Mouse (Mus musculus): ENCODE measurements around the gene Tmbim6. TPM values are rescaled to one million over a fixed set of nuclear protein-coding genes. Genes with fewer than 3 reads are reported as not detected.
"Not testable (repeated sequence)": the region's sequence is repeated elsewhere in the genome, so short reads cannot be mapped to it uniquely, and the experiment has no call there.

The Tmbim6 gene
- polyA plus RNA-seq, 1 experiment from 2014 or later: 509 TPM

GRCm38 (mm10) chr15:99445567-99445966, 52.9 kb downstream of the Tmbim6 start:
- in situ Hi-C loops (cut with MboI; ENCODE audit: low pct_unique_long_range_greater_than_20kb): no loop called here
- ATAC-seq (no peak), DNase-seq (ENCODE audit: low read depth, low spot score) (no peak)
- POLR2A ChIA-PET: no interaction called here
- CTCF ChIA-PET: interaction anchor here (1.2 kb wide), 1 partner anchor 15 kb away, joined by 3 read pairs; no protein-coding TSS in a partner anchor
- no peaks in the 10 kb centered on the region for H3K27me3 ChIP-seq
- TF ChIP-seq CTCF (IDR thresholded peaks at IDR 0.05): no peak

- CTCF ChIA-PET; in situ Hi-C loops (cut with MboI; ENCODE audit: low pct_unique_long_range_greater_than_20kb); ATAC-seq; DNase-seq (ENCODE audit: low read depth, low spot score); H3K27me3 ChIP-seq; POLR2A ChIA-PET: not testable (repeated sequence)
Observed at GRCm38 (mm10) chr15:99446136-99446535, 53.5 kb downstream of the Tmbim6 start.

- DNase-seq (ENCODE audit: low read depth, low spot score) (no peak), ATAC-seq (no peak)
- H3K27me3 ChIP-seq: no peaks in the 10 kb centered on the region
- ChIA-PET POLR2A (interaction anchor here (1.3 kb wide), 1 partner anchor 9 kb away, joined by 4 read pairs; no protein-coding TSS in a partner anchor), CTCF (no interaction called here)
- TF ChIP-seq CTCF (IDR thresholded peaks at IDR 0.05): no peak
- in situ Hi-C loops (cut with MboI; ENCODE audit: low pct_unique_long_range_greater_than_20kb): no loop called here
Observed at GRCm38 (mm10) chr15:99449131-99449750, 56.6 kb downstream of the Tmbim6 start.

GRCm38 (mm10) chr15:99449751-99450280, 57.1 kb downstream of the Tmbim6 start:
- ATAC-seq: no peak
- CTCF ChIA-PET: interaction anchor here (1.3 kb wide), 1 partner anchor 33 kb away, joined by 3 read pairs; no protein-coding TSS in a partner anchor
- in situ Hi-C loops (cut with MboI; ENCODE audit: low pct_unique_long_range_greater_than_20kb): no loop called here
- POLR2A ChIA-PET: interaction anchor here (1.3 kb wide), 1 partner anchor 9 kb away, joined by 4 read pairs; no protein-coding TSS in a partner anchor
- no peak for TF ChIP-seq CTCF (IDR thresholded peaks at IDR 0.05)
- H3K27me3 ChIP-seq: no peaks in the 10 kb centered on the region
- no peak for DNase-seq (ENCODE audit: low read depth, low spot score)

GRCm38 (mm10) chr15:99453153-99453900, 60.6 kb downstream of the Tmbim6 start:
- no peak for TF ChIP-seq CTCF (IDR thresholded peaks at IDR 0.05)
- no peak for ATAC-seq
- CTCF ChIA-PET: no interaction called here
- POLR2A ChIA-PET: no interaction called here
- H3K27me3 ChIP-seq: no peaks in the 10 kb centered on the region
- no peak for DNase-seq (ENCODE audit: low read depth, low spot score)
- in situ Hi-C loops (cut with MboI; ENCODE audit: low pct_unique_long_range_greater_than_20kb): no loop called here

- in situ Hi-C loops (cut with MboI; ENCODE audit: low pct_unique_long_range_greater_than_20kb): no loop called here
- CTCF ChIA-PET: no interaction called here
- no peak for DNase-seq (ENCODE audit: low read depth, low spot score)
- POLR2A ChIA-PET: interaction anchor here (0.8 kb wide), 1 partner anchor 12 kb away, joined by 3 read pairs; no protein-coding TSS in a partner anchor
- no peak for TF ChIP-seq CTCF (IDR thresholded peaks at IDR 0.05)
- ATAC-seq: no peak
- H3K27me3 ChIP-seq: no peaks in the 10 kb centered on the region
Observed at GRCm38 (mm10) chr15:99454585-99455279, 62.0 kb downstream of the Tmbim6 start.

- ChIA-PET CTCF (interaction anchor here (1.3 kb wide), 1 partner anchor 15 kb away, joined by 4 read pairs; no protein-coding TSS in a partner anchor), POLR2A (interaction anchor here (0.7 kb wide), 1 partner anchor 18 kb away, joined by 4 read pairs; no protein-coding TSS in a partner anchor)
- DNase-seq (ENCODE audit: low read depth, low spot score): no peak
- H3K27me3 ChIP-seq: no peaks in the 10 kb centered on the region
- ATAC-seq: no peak
- TF ChIP-seq CTCF (IDR thresholded peaks at IDR 0.05): no peak
- in situ Hi-C loops (cut with MboI; ENCODE audit: low pct_unique_long_range_greater_than_20kb): no loop called here
Observed at GRCm38 (mm10) chr15:99455415-99455814, 62.7 kb downstream of the Tmbim6 start.

GRCm38 (mm10) chr15:99456338-99456962, 63.8 kb downstream of the Tmbim6 start:
- no peak for TF ChIP-seq CTCF (IDR thresholded peaks at IDR 0.05)
- no peak for DNase-seq (ENCODE audit: low read depth, low spot score)
- H3K27me3 ChIP-seq: no peaks in the 10 kb centered on the region
- in situ Hi-C loops (cut with MboI; ENCODE audit: low pct_unique_long_range_greater_than_20kb): no loop called here
- ATAC-seq: no peak
- ChIA-PET CTCF (interaction anchor here (1.3 kb wide), 1 partner anchor 14 kb away, joined by 4 read pairs; no protein-coding TSS in a partner anchor), POLR2A (no interaction called here)

- no peaks in the 10 kb centered on the region for H3K27me3 ChIP-seq
- TF ChIP-seq CTCF (IDR thresholded peaks at IDR 0.05): no peak
- ATAC-seq (peak; percentile 14), DNase-seq (ENCODE audit: low read depth, low spot score) (no peak)
- POLR2A ChIA-PET: interaction anchor here (0.8 to 1.4 kb wide), 2 partner anchors 32 to 34 kb away, joined by 3 to 4 read pairs; no protein-coding TSS in a partner anchor
- CTCF ChIA-PET: interaction anchor here (1.3 to 2.2 kb wide), 3 partner anchors 13 to 41 kb away, joined by 4 to 10 read pairs (median 5); no protein-coding TSS in a partner anchor
- in situ Hi-C loops (cut with MboI; ENCODE audit: low pct_unique_long_range_greater_than_20kb): no loop called here
Observed at GRCm38 (mm10) chr15:99456963-99457605, 64.4 kb downstream of the Tmbim6 start.

Measured in Patski (cell line).